ENCODE assay signal across 19 mouse cellular contexts in genomic region chr9:23653086-23653485, GRCm38 (mm10).
DNase-seq lines count a peak whose midpoint lies in the region; ATAC-seq and TF ChIP-seq lines count a peak whose summit lies in the region.
"Had no signal": no experiment of that assay in that cellular context is flagged by ENCODE, and none has a peak within 500 bp of the region (broad histone marks: within the 10 kb centered on the region; RNA-seq: fewer than 3 reads in every experiment).

No protein-coding gene starts in this region.

- WGBS in liver, postnatal 0 days (ENCODE audit: insufficient replicate concordance), result 48% methylated on average over 2 of the region's 2 CpGs
- 69% methylated on average over 2 of the region's 2 CpGs for WGBS in liver, embryonic 11.5 days
- WGBS in midbrain, postnatal 0 days, result 75% methylated on average over 2 of the region's 2 CpGs
- WGBS in midbrain, embryonic 16.5 days, result 82% methylated on average over 2 of the region's 2 CpGs
- 31% methylated on average over 2 of the region's 2 CpGs for WGBS in stomach, embryonic 16.5 days

- TF ChIP-seq EP300 in liver, postnatal 0 days (IDR thresholded peaks at IDR 0.05; ENCODE audit: low read depth), result no peak

- no peak for TF ChIP-seq CTCF in liver, postnatal 0 days (IDR thresholded peaks at IDR 0.05; ENCODE audit: low read depth)
- no peak for TF ChIP-seq CTCF in midbrain, postnatal 0 days (IDR thresholded peaks at IDR 0.05)

- ATAC-seq in liver, postnatal 0 days, result no peak
- ATAC-seq in liver, embryonic 11.5 days (replicated peaks; ENCODE audit: low FRiP score), result no peak
- ATAC-seq in midbrain, postnatal 0 days (ENCODE audit: low FRiP score), result no peak
- ATAC-seq in midbrain, embryonic 16.5 days, result no peak
- no peak; the same call in 1 of the 2 replicates for ATAC-seq in stomach, embryonic 16.5 days (ENCODE audit: insufficient read depth, low FRiP score)
- ATAC-seq: forebrain, embryonic 14.5 days had no signal

- no peak overlapping the region for H3K9ac ChIP-seq in liver, postnatal 0 days (replicated peaks)
- no peak overlapping the region for H3K9ac ChIP-seq in liver, embryonic 11.5 days (ENCODE audit: low read depth, low read length)
- H3K9ac ChIP-seq in midbrain, postnatal 0 days (replicated peaks; ENCODE audit: low read length, poor library complexity, severe bottlenecking), result no peak overlapping the region
- no peak overlapping the region for H3K9ac ChIP-seq in midbrain, embryonic 16.5 days (ENCODE audit: low read depth, low read length)
- H3K9ac ChIP-seq in stomach, embryonic 16.5 days (ENCODE audit: low read length), result no peak overlapping the region
- H3K9ac ChIP-seq: embryonic facial prominence, embryonic 15.5 days; heart, embryonic 12.5 days; hindbrain, embryonic 15.5 days had no signal

- H3K4me1 ChIP-seq in liver, postnatal 0 days (ENCODE audit: insufficient read depth), result peaks cover 11% of the 10 kb centered on the region
- no peaks in the 10 kb centered on the region for H3K4me1 ChIP-seq in liver, embryonic 11.5 days (replicated peaks; ENCODE audit: control insufficient read depth, insufficient read depth, low read length)
- H3K4me1 ChIP-seq in midbrain, postnatal 0 days (ENCODE audit: insufficient read depth, low read length), result no peaks in the 10 kb centered on the region
- H3K4me1 ChIP-seq in midbrain, embryonic 16.5 days (ENCODE audit: control insufficient read depth, insufficient read depth, low read length), result no peaks in the 10 kb centered on the region
- peaks cover 4% of the 10 kb centered on the region; the same call in 1 of the 2 replicates for H3K4me1 ChIP-seq in stomach, embryonic 16.5 days (ENCODE audit: control insufficient read depth, insufficient read depth, low read length)
- H3K4me1 ChIP-seq: embryonic facial prominence, embryonic 15.5 days; forebrain, embryonic 10.5 days; heart, embryonic 12.5 days; hindbrain, embryonic 10.5 days; hindbrain, embryonic 15.5 days had no signal

- H3K4me2 ChIP-seq in liver, postnatal 0 days (ENCODE audit: low read depth, low read length), result peak overlapping the region; percentile 10; the same call in 1 of the 2 replicates
- no peak overlapping the region for H3K4me2 ChIP-seq in liver, embryonic 11.5 days
- H3K4me2 ChIP-seq in midbrain, postnatal 0 days (ENCODE audit: low read depth, low read length, poor library complexity, severe bottlenecking), result no peak overlapping the region
- H3K4me2 ChIP-seq in midbrain, embryonic 16.5 days (ENCODE audit: low read length), result no peak overlapping the region
- no peak overlapping the region; the same call in 1 of the 2 replicates for H3K4me2 ChIP-seq in stomach, embryonic 16.5 days (ENCODE audit: low read depth, low read length)
- H3K4me2 ChIP-seq: embryonic facial prominence, embryonic 15.5 days; heart, embryonic 12.5 days; hindbrain, embryonic 15.5 days had no signal

- no peak overlapping the region for H3K27ac ChIP-seq in liver, postnatal 0 days (ENCODE audit: low read depth)
- no peak overlapping the region for H3K27ac ChIP-seq in liver, embryonic 11.5 days (ENCODE audit: low read depth, low read length)
- no peak overlapping the region for H3K27ac ChIP-seq in midbrain, postnatal 0 days (ENCODE audit: low read depth, low read length)
- H3K27ac ChIP-seq in midbrain, embryonic 16.5 days (ENCODE audit: low read length), result no peak overlapping the region
- peak overlapping the region; percentile 21; the same call in 1 of the 2 replicates for H3K27ac ChIP-seq in stomach, embryonic 16.5 days (ENCODE audit: low read length)
- H3K27ac ChIP-seq: embryonic facial prominence, embryonic 15.5 days; forebrain, embryonic 10.5 days; gastrocnemius, adult 2 months; hindbrain, embryonic 10.5 days; hindbrain, embryonic 15.5 days had no signal

- no peak for DNase-seq in liver, postnatal 0 days
- DNase-seq in liver, embryonic 11.5 days (ENCODE audit: low spot score), result no peak
- peak; percentile 6 for DNase-seq in midbrain, postnatal 0 days (ENCODE audit: low spot score)
- no peak for DNase-seq in adrenal gland, postnatal 10 days
- DNase-seq: adrenal gland, adult 8-10 months; cerebellum, adult 11 months; cerebellum, adult 9-11 months; cerebellum, postnatal 36 days; gastrocnemius, adult 2 months; gastrocnemius, postnatal 25 days had no signal

- H3K9me3 ChIP-seq in liver, postnatal 0 days (ENCODE audit: low read length), result no peaks in the 10 kb centered on the region
- H3K9me3 ChIP-seq in liver, embryonic 11.5 days (ENCODE audit: control insufficient read depth, low read length), result no peaks in the 10 kb centered on the region
- no peaks in the 10 kb centered on the region for H3K9me3 ChIP-seq in midbrain, postnatal 0 days (ENCODE audit: low read length)
- no peaks in the 10 kb centered on the region for H3K9me3 ChIP-seq in midbrain, embryonic 16.5 days (replicated peaks; ENCODE audit: control insufficient read depth, low read length, poor library complexity, severe bottlenecking)
- no peaks in the 10 kb centered on the region for H3K9me3 ChIP-seq in stomach, embryonic 16.5 days (replicated peaks; ENCODE audit: control insufficient read depth, low read length)
- H3K9me3 ChIP-seq: embryonic facial prominence, embryonic 15.5 days; forebrain, embryonic 10.5 days; heart, embryonic 12.5 days; hindbrain, embryonic 10.5 days; hindbrain, embryonic 15.5 days had no signal

- H3K36me3 ChIP-seq in liver, postnatal 0 days (replicated peaks; ENCODE audit: insufficient read depth, low read length), result no peaks in the 10 kb centered on the region
- no peaks in the 10 kb centered on the region for H3K36me3 ChIP-seq in liver, embryonic 11.5 days (ENCODE audit: control insufficient read depth, insufficient read depth, low read length)
- no peaks in the 10 kb centered on the region for H3K36me3 ChIP-seq in midbrain, postnatal 0 days (ENCODE audit: insufficient read depth, low read length)
- no peaks in the 10 kb centered on the region for H3K36me3 ChIP-seq in midbrain, embryonic 16.5 days (ENCODE audit: control insufficient read depth, insufficient read depth, low read length)
- no peaks in the 10 kb centered on the region for H3K36me3 ChIP-seq in stomach, embryonic 16.5 days (ENCODE audit: control insufficient read depth, insufficient read depth, low read length)
- H3K36me3 ChIP-seq: embryonic facial prominence, embryonic 15.5 days; forebrain, embryonic 10.5 days; heart, embryonic 12.5 days; hindbrain, embryonic 10.5 days; hindbrain, embryonic 15.5 days had no signal

- H3K27me3 ChIP-seq in liver, postnatal 0 days (ENCODE audit: insufficient read depth, low read length), result no peaks in the 10 kb centered on the region
- no peaks in the 10 kb centered on the region for H3K27me3 ChIP-seq in liver, embryonic 11.5 days (replicated peaks; ENCODE audit: control insufficient read depth, insufficient read depth, low read length)
- H3K27me3 ChIP-seq in midbrain, postnatal 0 days (ENCODE audit: insufficient read depth, low read length), result no peaks in the 10 kb centered on the region
- no peaks in the 10 kb centered on the region for H3K27me3 ChIP-seq in midbrain, embryonic 16.5 days (ENCODE audit: control insufficient read depth, insufficient read depth, low read depth, low read length)
- no peaks in the 10 kb centered on the region for H3K27me3 ChIP-seq in stomach, embryonic 16.5 days (ENCODE audit: control insufficient read depth, insufficient read depth, low read length)
- H3K27me3 ChIP-seq: embryonic facial prominence, embryonic 15.5 days; heart, embryonic 12.5 days; hindbrain, embryonic 15.5 days had no signal

- H3K4me3 ChIP-seq in liver, postnatal 0 days (ENCODE audit: low read depth, low read length), result no peak overlapping the region
- no peak overlapping the region for H3K4me3 ChIP-seq in liver, embryonic 11.5 days (ENCODE audit: low read depth, low read length)
- no peak overlapping the region for H3K4me3 ChIP-seq in midbrain, postnatal 0 days (ENCODE audit: low read depth, low read length)
- no peak overlapping the region for H3K4me3 ChIP-seq in midbrain, embryonic 16.5 days (ENCODE audit: low read depth, low read length)
- no peak overlapping the region for H3K4me3 ChIP-seq in stomach, embryonic 16.5 days (replicated peaks; ENCODE audit: low read length)
- H3K4me3 ChIP-seq: embryonic facial prominence, embryonic 15.5 days; erythroblast, embryonic 14.5 days; forebrain, embryonic 10.5 days; gastrocnemius, adult 2 months; heart, embryonic 12.5 days; hindbrain, embryonic 10.5 days; hindbrain, embryonic 15.5 days had no signal
